Mouse (Mus musculus) heart, embryonic 11.5 days (tissue): ENCODE measurements around the gene Acadsb. TPM values are rescaled to one million over a fixed set of nuclear protein-coding genes. Genes with fewer than 3 reads are reported as not detected.

ENCODE experiments used
- ATAC-seq: fragments of 200-750 bp; cut with Nextera tagmentation; replicated peaks from 2 replicates; pipeline ENCODE4 v1.8.0; 2017; ENCODE audit warnings: moderate library complexity; ENCODE audit not compliant: insufficient number of reproducible peaks, low FRiP score, low TSS enrichment
- H3K27ac ChIP-seq: fragments of 300-500 bp; sonication (generic); 2 replicates; pipeline ENCODE4 v1.5.1; 2014; ENCODE audit warnings: mild to moderate bottlenecking, low read depth, low read length
- H3K27me3 ChIP-seq: fragments of 300-500 bp; sonication (generic); 2 replicates; pipeline ENCODE4 v1.6.1; 2014; ENCODE audit warnings: mild to moderate bottlenecking, low read length, mixed read lengths; ENCODE audit not compliant: control insufficient read depth, insufficient read depth
- H3K36me3 ChIP-seq: fragments of 300-500 bp; sonication (generic); 2 replicates; pipeline ENCODE4 v1.6.1; 2014; ENCODE audit warnings: mild to moderate bottlenecking, low read length, moderate library complexity, mixed read lengths; ENCODE audit not compliant: control insufficient read depth, insufficient read depth
- H3K4me1 ChIP-seq: fragments of 300-500 bp; sonication (generic); 2 replicates; pipeline ENCODE4 v1.6.1; 2014; ENCODE audit warnings: low read length; ENCODE audit not compliant: control insufficient read depth, insufficient read depth
- H3K4me2 ChIP-seq: fragments of 300-500 bp; sonication (generic); 2 replicates; pipeline ENCODE4 v1.6.1; 2014; ENCODE audit warnings: mild to moderate bottlenecking, moderate library complexity
- H3K4me3 ChIP-seq: fragments of 300-500 bp; sonication (generic); 2 replicates; pipeline ENCODE4 v1.5.1; 2014; ENCODE audit warnings: low read depth, low read length
- H3K9ac ChIP-seq: fragments of 300-500 bp; sonication (generic); 2 replicates; pipeline ENCODE4 v1.6.1; 2014; ENCODE audit warnings: mild to moderate bottlenecking, low read depth, low read length, moderate library complexity
- H3K9me3 ChIP-seq: fragments of 300-500 bp; sonication (generic); replicated peaks from 2 replicates; pipeline ENCODE4 v1.6.1; 2016; ENCODE audit warnings: low read length; ENCODE audit not compliant: control insufficient read depth
- WGBS: fragments of 180-500 bp; shearing (Covaris S2); extraction: QIAGEN DNeasy Blood & Tissue Kit; methylation state at CpG from one replicate; pipeline ENCODE4 v1.1.7; 2014; ENCODE audit not compliant: insufficient replicate concordance; 5-methylcytosine and 5-hydroxymethylcytosine counted together
- polyA plus RNA-seq: library from polyadenylated mRNA; unstranded; fragments of >200 nt; fragmentation: Nextera tagmentation; extraction: Ambion mirVana; gene quantifications from 2 replicates; pipeline ENCODE4 v1.2.1, GENCODE M21; 2014

Acadsb gene
- polyA plus RNA-seq, 1 experiment from 2014 or later, result 76.5 TPM

DNA sequence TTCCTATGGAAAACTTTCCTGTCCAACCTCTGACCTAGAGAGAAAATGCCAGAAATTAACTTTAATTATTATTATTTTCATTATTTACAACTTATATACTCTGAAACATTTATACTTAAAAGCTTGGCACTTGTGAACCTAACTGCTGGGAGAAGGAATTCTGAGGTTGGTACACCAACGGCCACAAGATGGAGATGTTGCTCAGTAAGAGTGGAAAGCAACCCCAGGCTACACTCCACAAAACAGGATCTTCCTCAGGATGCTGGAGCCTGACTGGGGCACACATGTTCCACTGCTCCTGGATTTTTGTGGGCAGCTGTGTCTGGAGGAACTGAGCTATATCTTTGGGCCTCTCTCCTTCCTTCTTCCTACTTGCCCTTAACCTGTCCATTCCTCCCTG, 21.8 kb downstream of the Acadsb start:
- Histone ChIP-seq H3K9ac (no peak overlapping the region), H3K4me2 (no peak overlapping the region), H3K4me3 (no peak overlapping the region), H3K36me3 (peaks cover 8% of the 10 kb centered on the region), H3K4me1 (no peaks in the 10 kb centered on the region), H3K27ac (no peak overlapping the region), H3K9me3 (no peaks in the 10 kb centered on the region), H3K27me3 (no peaks in the 10 kb centered on the region)
- no peak; the same call in 1 of the 2 replicates for ATAC-seq
- 26% methylated on average over 1 of the region's 1 CpGs for WGBS

DNA sequence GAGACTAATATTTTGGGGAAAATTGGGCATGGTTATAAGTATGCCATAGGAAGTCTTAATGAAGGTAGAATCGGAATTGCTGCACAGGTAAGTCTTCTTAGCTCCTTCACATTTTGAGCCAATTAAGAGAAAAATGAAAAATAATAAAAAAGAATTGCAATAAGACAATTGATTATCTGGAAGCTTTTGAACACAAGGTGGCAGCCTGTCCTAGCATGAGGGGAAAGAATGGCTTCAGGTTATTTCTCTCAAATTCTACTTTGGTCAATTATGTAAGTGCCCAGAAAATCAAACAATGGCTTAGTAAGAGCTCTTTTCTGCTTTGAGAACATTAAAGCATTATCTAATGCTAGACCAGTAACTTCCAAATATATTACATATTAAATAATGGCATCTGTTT, 23.9 kb downstream of the Acadsb start:
- H3K4me3 ChIP-seq, result no peak overlapping the region
- no peak for ATAC-seq
- no peak overlapping the region for H3K27ac ChIP-seq
- no peaks in the 10 kb centered on the region for H3K9me3 ChIP-seq
- H3K36me3 ChIP-seq, result peaks cover 6% of the 10 kb centered on the region
- no peaks in the 10 kb centered on the region for H3K27me3 ChIP-seq
- no peaks in the 10 kb centered on the region for H3K4me1 ChIP-seq
- no peak overlapping the region for H3K4me2 ChIP-seq
- H3K9ac ChIP-seq, result no peak overlapping the region
- WGBS, result 58% methylated on average over 1 of the region's 1 CpGs

DNA sequence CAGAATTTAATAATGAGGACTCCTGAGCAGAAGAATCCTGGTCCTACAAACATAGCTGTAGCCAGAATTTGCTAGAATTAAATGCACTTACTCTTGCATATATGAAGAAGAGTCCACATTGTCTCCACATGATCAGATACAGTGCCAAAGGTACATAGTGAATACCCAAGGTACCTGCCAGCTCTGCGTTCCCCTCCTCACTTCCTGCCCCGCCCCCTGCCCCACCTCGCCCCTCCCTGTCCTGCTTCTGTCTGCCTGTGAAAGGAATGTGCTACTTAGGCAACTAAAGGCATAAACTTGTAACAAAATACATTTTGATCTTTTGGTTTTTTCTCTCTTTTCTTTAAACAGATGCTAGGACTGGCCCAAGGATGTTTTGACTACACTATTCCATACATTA, 26.6 kb downstream of the Acadsb start:
- Histone ChIP-seq H3K27ac (no peak overlapping the region), H3K4me3 (no peak overlapping the region), H3K27me3 (no peaks in the 10 kb centered on the region), H3K36me3 (no peaks in the 10 kb centered on the region), H3K9me3 (no peaks in the 10 kb centered on the region), H3K9ac (no peak overlapping the region), H3K4me1 (no peaks in the 10 kb centered on the region), H3K4me2 (no peak overlapping the region)
- no peak for ATAC-seq
- WGBS, result 68% methylated on average over 3 of the region's 3 CpGs

DNA sequence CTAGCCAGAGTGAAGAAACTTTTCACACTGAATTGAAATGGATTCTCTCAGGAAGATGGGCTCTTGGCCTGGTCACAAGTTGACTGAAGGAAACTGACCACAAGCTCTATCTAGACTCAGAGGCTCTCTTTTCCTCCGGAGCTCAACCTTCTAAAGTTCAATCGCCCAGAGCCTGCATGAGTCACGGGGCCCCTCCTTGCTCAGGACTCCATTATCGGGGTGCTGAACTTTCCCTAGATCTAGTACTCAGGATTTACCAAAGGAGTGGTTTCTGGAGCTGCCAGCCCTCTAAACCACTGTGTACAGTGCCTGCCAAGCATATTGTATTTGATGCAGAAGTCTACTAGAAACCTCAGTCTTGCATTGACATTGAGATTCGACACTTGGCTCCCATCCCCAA, 46.3 kb downstream of the Acadsb start:
- no peak overlapping the region for H3K9ac ChIP-seq
- 82% methylated on average over 5 of the region's 5 CpGs for WGBS
- H3K9me3 ChIP-seq, result no peaks in the 10 kb centered on the region
- no peaks in the 10 kb centered on the region for H3K36me3 ChIP-seq
- H3K4me1 ChIP-seq, result no peaks in the 10 kb centered on the region
- no peak overlapping the region for H3K4me3 ChIP-seq
- H3K4me2 ChIP-seq, result no peak overlapping the region
- H3K27me3 ChIP-seq, result no peaks in the 10 kb centered on the region
- ATAC-seq, result no peak
- no peak overlapping the region for H3K27ac ChIP-seq

DNA sequence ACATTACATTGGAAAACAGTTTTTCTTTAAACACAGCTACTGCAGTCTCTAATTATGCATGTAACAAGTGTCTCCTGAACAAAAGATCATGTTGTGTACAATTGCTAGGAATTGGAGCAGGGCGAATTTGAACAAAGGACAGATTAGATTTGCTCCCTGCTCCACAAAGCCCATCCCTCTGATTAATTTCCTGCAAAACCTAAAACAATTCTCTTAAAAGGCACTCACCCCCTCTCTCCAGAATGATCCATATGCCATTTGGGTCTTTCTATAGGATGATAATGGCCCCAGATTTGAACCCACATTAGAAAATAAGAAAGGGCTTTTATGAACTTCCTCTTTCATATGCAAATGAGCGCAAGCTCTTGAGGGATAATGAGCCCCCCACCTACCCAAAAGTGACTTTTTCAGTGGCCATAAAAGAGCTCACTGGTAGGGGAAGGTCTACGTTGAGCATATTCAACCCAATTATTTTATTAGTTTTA, 54.8 kb downstream of the Acadsb start:
- Histone ChIP-seq H3K9me3 (peaks cover 3% of the 10 kb centered on the region; the same call in 1 of the 2 replicates), H3K4me1 (no peaks in the 10 kb centered on the region), H3K4me3 (no peak overlapping the region), H3K9ac (no peak overlapping the region), H3K27me3 (no peaks in the 10 kb centered on the region), H3K27ac (no peak overlapping the region), H3K4me2 (no peak overlapping the region), H3K36me3 (no peaks in the 10 kb centered on the region)
- ATAC-seq, result no peak
- WGBS, result 64% methylated on average over 3 of the region's 3 CpGs

DNA sequence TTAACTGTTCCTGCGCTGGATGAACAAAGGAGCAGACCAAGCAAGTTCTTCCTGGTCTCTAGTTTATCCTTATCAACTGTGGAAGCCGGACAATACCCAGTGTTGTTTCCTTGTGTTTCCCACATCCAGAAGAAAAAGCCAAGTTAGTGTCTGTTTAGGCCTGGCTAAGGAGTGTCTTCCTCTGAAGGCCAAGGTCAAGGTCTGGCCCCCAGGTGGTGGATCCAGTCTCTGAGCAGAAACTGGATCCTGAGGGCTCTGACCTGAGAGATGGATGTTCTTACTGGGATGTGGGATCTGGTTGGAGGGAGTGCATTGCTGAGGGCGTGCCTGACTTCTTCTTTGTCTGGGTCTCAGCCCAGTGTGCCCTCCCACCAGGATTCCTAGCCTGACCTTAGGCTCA, 55.3 kb downstream of the Acadsb start:
- 56% methylated on average over 3 of the region's 3 CpGs for WGBS
- Histone ChIP-seq H3K4me3 (no peak overlapping the region), H3K4me2 (no peak overlapping the region), H3K27ac (no peak overlapping the region), H3K9ac (no peak overlapping the region), H3K4me1 (no peaks in the 10 kb centered on the region), H3K9me3 (peaks cover 3% of the 10 kb centered on the region; the same call in 1 of the 2 replicates), H3K27me3 (no peaks in the 10 kb centered on the region), H3K36me3 (no peaks in the 10 kb centered on the region)
- ATAC-seq, result no peak

DNA sequence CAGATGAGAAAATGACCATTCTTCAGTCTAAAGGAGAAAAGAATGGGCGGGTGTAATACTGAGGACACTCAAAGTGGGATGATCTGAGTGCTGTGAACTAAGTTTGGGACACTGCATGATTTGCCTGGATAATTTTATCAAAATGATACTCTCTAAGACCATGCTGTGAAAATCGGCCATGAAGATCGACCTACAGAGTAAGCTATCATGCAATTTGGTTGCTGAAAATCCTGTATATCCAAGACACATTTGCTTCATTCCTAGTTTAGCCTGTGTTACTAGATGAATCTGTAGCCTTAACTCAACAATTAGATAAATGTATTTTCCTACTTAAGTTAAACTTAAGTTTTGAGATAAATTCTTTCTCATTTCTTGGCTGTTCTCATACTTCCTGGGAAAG, 56.9 kb downstream of the Acadsb start:
- no peak overlapping the region for H3K4me2 ChIP-seq
- H3K27me3 ChIP-seq, result no peaks in the 10 kb centered on the region
- H3K9ac ChIP-seq, result no peak overlapping the region
- H3K27ac ChIP-seq, result no peak overlapping the region
- H3K4me3 ChIP-seq, result no peak overlapping the region
- 76% methylated on average over 3 of the region's 3 CpGs for WGBS
- ATAC-seq, result no peak
- no peaks in the 10 kb centered on the region for H3K4me1 ChIP-seq
- H3K9me3 ChIP-seq, result peaks cover 3% of the 10 kb centered on the region; the same call in 1 of the 2 replicates
- H3K36me3 ChIP-seq, result no peaks in the 10 kb centered on the region

DNA sequence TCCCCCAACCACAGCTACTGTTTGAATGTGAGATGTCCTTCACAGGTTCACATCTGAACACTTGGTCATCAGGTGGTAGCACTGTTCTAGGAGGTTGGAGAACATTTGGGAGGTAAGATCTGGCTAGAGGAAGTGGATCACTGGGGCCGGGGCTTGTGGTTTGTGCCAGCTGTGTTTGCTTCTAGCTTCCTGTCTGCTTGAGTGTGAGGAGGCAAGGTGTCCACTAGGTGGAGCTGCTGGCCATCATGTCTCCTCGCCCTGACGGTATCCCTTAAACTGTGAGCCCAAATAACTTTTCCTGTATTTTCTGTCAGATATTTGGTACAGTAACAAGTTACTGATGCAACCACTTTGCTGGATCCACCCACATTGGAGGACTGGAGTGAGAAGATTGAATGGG, 59.1 kb downstream of the Acadsb start:
- H3K4me3 ChIP-seq, result no peak overlapping the region
- H3K4me1 ChIP-seq, result no peaks in the 10 kb centered on the region
- 61% methylated on average over 3 of the region's 3 CpGs for WGBS
- H3K27me3 ChIP-seq, result no peaks in the 10 kb centered on the region
- H3K27ac ChIP-seq, result no peak overlapping the region
- H3K4me2 ChIP-seq, result no peak overlapping the region
- H3K9me3 ChIP-seq, result peaks cover 3% of the 10 kb centered on the region; the same call in 1 of the 2 replicates
- H3K36me3 ChIP-seq, result no peaks in the 10 kb centered on the region
- H3K9ac ChIP-seq, result no peak overlapping the region
- no peak for ATAC-seq

DNA sequence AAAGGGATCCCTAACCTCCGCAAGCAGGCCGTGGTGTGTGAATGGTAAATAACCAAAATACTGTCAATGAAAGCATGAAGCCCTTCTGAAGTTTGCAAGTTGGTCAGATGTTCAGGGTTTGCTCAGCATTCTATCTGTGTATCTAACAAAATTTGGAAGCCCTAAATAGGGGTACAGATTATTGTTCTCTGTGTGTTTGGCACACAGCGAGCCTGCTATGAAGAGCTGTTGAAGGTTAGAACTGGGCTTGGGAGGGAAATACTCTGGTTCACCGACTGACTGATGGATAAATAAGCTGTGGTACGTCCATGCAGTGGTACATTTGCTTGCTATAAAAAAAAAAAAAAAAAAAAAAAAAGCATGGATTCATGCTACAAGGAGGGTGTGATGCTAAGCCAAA, 61.1 kb downstream of the Acadsb start:
- ATAC-seq, result no peak

More for the DNA sequence above, 61.1 kb downstream of the Acadsb start:
- Histone ChIP-seq H3K9me3 (peaks cover 3% of the 10 kb centered on the region; the same call in 1 of the 2 replicates), H3K36me3 (no peaks in the 10 kb centered on the region), H3K4me2 (no peak overlapping the region), H3K27me3 (no peaks in the 10 kb centered on the region), H3K27ac (no peak overlapping the region), H3K4me1 (no peaks in the 10 kb centered on the region), H3K9ac (no peak overlapping the region), H3K4me3 (no peak overlapping the region)
- 72% methylated on average over 5 of the region's 5 CpGs for WGBS
